Mouse (Mus musculus) kidney, embryonic 16.5 days (tissue): ENCODE measurements around the gene Stk40. TPM values are rescaled to one million over a fixed set of nuclear protein-coding genes. Genes with fewer than 3 reads are reported as not detected.
A peak's percentile ranks its signal among the peaks of the same experiment; 100 is the strongest.

Experiments used
- ATAC-seq: fragments of 200-750 bp; cut with Nextera tagmentation; 2 replicates; pipeline ENCODE4 v1.8.0; 2017; ENCODE audit warnings: moderate TSS enrichment; ENCODE audit not compliant: low FRiP score, low TSS enrichment
- H3K27ac ChIP-seq: fragments of 300-500 bp; sonication (generic); 2 replicates; pipeline ENCODE4 v1.5.1; 2014; ENCODE audit warnings: low read length
- H3K27me3 ChIP-seq: fragments of 300-500 bp; sonication (generic); 2 replicates; pipeline ENCODE4 v1.6.1; 2014; ENCODE audit warnings: low read length, control low read depth, mixed read lengths; ENCODE audit not compliant: insufficient read depth
- H3K36me3 ChIP-seq: fragments of 300-500 bp; sonication (generic); 2 replicates; pipeline ENCODE4 v1.6.1; 2014; ENCODE audit warnings: low read length, control low read depth, mixed read lengths; ENCODE audit not compliant: insufficient read depth
- H3K4me1 ChIP-seq: fragments of 300-500 bp; sonication (generic); 2 replicates; pipeline ENCODE4 v1.6.1; 2014; ENCODE audit warnings: low read length, control low read depth, mixed read lengths; ENCODE audit not compliant: insufficient read depth
- H3K4me2 ChIP-seq: fragments of 300-500 bp; sonication (generic); replicated peaks from 2 replicates; pipeline ENCODE4 v1.6.1; 2014; ENCODE audit warnings: low read depth, low read length
- H3K4me3 ChIP-seq: fragments of 300-500 bp; sonication (generic); 2 replicates; pipeline ENCODE4 v1.5.1; 2014; ENCODE audit warnings: mild to moderate bottlenecking, low read length
- H3K9ac ChIP-seq: fragments of 300-500 bp; sonication (generic); replicated peaks from 2 replicates; pipeline ENCODE4 v1.6.1; 2014; ENCODE audit warnings: low read length
- H3K9me3 ChIP-seq: fragments of 300-500 bp; sonication (generic); 2 replicates; pipeline ENCODE4 v1.6.1; 2016; ENCODE audit warnings: low read length, control low read depth
- WGBS: fragments of 180-500 bp; shearing (Covaris S2); extraction: QIAGEN DNeasy Blood & Tissue Kit; methylation state at CpG from one replicate; pipeline ENCODE4 v1.1.7; 2014; 5-methylcytosine and 5-hydroxymethylcytosine counted together
- polyA plus RNA-seq: library from polyadenylated mRNA; unstranded; fragments of >200 nt; fragmentation: Nextera tagmentation; extraction: Ambion mirVana; gene quantifications from 2 replicates; pipeline ENCODE4 v1.2.1, GENCODE M21; 2015

Gene Stk40
- polyA plus RNA-seq, 1 experiment from 2014 or later = 43.9 TPM

- H3K27me3 ChIP-seq = no peaks in the 10 kb centered on the region
- no peak overlapping the region for H3K4me3 ChIP-seq
- no peak for ATAC-seq
- WGBS = 90% methylated on average over 4 of the region's 4 CpGs
- H3K9me3 ChIP-seq = no peaks in the 10 kb centered on the region
- H3K4me1 ChIP-seq = peaks cover 37% of the 10 kb centered on the region
- no peak overlapping the region for H3K4me2 ChIP-seq
- H3K27ac ChIP-seq = no peak overlapping the region
- no peak overlapping the region for H3K9ac ChIP-seq
- H3K36me3 ChIP-seq = peaks cover 45% of the 10 kb centered on the region
Observed at GRCm38 (mm10) chr4:126134639-126135038, 30.9 kb downstream of the Stk40 start.

DNA sequence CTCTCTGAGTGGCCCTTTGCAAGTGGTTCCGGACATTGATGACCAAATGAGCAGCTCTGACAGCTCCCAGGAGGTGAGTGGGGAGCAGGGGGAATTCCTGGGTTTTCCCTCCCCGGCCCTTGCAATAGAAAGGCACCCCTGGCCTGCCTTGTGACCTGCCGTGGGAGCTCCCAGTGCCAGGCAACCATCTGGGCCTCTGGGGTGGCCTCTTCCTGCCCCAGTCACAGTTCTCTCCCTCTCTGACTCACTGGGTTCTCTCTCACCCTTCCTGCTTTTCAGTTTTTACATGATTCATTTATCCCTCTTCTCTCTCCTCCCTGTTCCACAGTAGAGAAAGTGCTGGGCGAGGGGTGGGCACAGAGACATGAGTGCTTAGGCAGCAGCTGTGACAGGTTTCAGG is 34.0 kb downstream of the Stk40 start:
- Histone ChIP-seq H3K36me3 (peaks cover 46% of the 10 kb centered on the region), H3K4me2 (no peak overlapping the region), H3K4me3 (no peak overlapping the region), H3K27me3 (no peaks in the 10 kb centered on the region), H3K9ac (no peak overlapping the region), H3K27ac (no peak overlapping the region), H3K9me3 (no peaks in the 10 kb centered on the region), H3K4me1 (peaks cover 17% of the 10 kb centered on the region)
- WGBS = 86% methylated on average over 4 of the region's 4 CpGs
- ATAC-seq = no peak

DNA sequence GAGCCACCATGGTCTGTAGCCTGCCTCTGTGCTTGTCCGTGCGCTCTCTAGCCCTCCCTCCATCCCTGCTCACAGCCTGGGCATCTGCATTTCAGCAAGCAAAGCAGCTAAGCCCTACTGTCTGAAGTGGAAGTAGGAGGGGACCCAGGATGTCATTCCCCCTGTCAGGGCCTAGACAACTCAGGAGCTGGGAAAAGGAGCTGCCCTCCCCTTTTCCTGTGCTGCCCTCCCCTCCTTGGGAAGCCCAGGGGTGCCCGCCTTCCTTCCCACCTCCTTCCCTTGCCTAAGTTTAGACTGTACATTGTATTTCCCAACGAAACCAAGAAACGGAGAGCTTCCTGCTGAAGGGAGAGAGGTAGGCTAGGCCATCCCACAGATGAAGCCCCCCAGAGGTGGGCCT is 37.3 kb downstream of the Stk40 start:
- 59% methylated on average over 5 of the region's 5 CpGs for WGBS
- H3K4me1 ChIP-seq = peaks cover 23% of the 10 kb centered on the region
- no peaks in the 10 kb centered on the region for H3K9me3 ChIP-seq
- peaks cover 36% of the 10 kb centered on the region for H3K36me3 ChIP-seq
- peak overlapping the region; percentile 73 for H3K27ac ChIP-seq
- no peak overlapping the region for H3K4me3 ChIP-seq
- no peak overlapping the region for H3K4me2 ChIP-seq
- no peaks in the 10 kb centered on the region for H3K27me3 ChIP-seq
- peak overlapping the region; percentile 29; the same call in 1 of the 2 replicates for H3K9ac ChIP-seq
- no peak for ATAC-seq

DNA sequence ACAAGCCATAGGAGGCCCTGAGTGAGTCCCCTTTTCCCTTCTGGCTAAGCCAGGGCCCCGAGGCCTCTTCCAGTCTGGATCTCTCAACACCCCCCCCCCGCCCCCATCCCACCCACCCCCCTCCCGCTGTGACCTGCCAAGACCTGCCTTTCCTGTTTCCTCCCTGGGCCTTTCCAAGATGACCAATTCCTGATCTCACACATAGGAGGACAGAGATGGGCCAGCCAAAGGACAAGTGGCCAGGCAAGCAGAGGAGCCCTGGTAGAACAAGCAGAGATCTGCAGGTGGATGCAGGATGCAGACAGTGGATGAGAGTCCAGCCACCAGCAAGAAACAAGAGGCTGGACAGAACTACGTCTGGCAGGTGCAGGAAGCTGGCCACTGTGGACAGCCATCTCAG is 41.6 kb downstream of the Stk40 start:
- ATAC-seq = no peak
- no peaks in the 10 kb centered on the region for H3K27me3 ChIP-seq
- no peaks in the 10 kb centered on the region for H3K9me3 ChIP-seq
- no peaks in the 10 kb centered on the region for H3K36me3 ChIP-seq
- H3K4me3 ChIP-seq = no peak overlapping the region
- 29% methylated on average over 4 of the region's 4 CpGs for whole genome bisulfite sequencing
- H3K4me2 ChIP-seq = no peak overlapping the region
- no peak overlapping the region for H3K9ac ChIP-seq
- H3K27ac ChIP-seq = no peak overlapping the region
- H3K4me1 ChIP-seq = peaks cover 52% of the 10 kb centered on the region

DNA sequence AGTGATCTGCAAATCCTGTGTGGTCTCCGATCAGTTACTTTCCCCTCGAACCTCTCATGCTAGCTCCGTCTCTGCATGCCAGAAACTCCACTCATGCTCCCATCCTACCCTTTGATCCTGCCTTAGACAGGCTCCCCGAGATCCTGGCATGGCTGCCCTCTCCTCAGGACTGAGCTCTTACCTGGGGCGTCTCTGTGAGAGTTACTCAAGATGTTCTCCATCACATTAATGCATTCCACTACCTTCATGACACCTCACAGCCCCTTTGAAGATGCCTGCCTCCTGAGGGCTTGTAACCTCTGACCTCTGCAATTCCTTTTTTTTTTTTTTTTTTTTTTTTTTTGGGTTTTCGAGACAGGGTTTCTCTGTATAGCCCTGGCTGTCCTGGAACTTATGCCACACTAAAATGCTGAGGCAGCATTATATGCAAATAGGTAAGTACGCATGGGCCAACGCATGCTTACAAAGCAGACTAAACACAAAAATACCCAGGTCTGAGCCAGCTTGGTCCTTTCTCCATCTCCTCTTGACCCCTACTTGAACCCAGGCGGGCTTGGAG is 43.3 kb downstream of the Stk40 start:
- H3K4me3 ChIP-seq = peak overlapping the region; percentile 75; the same call in 1 of the 2 replicates
- H3K27me3 ChIP-seq = no peaks in the 10 kb centered on the region
- H3K9me3 ChIP-seq = no peaks in the 10 kb centered on the region
- peak overlapping the region; percentile 95 for H3K27ac ChIP-seq
- 20% methylated on average over 9 of the region's 9 CpGs for WGBS
- H3K36me3 ChIP-seq = peaks cover 3% of the 10 kb centered on the region; the same call in 1 of the 2 replicates
- H3K4me1 ChIP-seq = peaks cover 56% of the 10 kb centered on the region
- H3K9ac ChIP-seq = peak overlapping the region; percentile 89; the same call in 1 of the 2 replicates
- peak overlapping the region; percentile 76 for H3K4me2 ChIP-seq
- ATAC-seq = no peak

GRCm38 (mm10) chr4:126147533-126148160 is 43.9 kb downstream of the Stk40 start, which contains the start of gene Eva1b:
Gene Eva1b (plus strand): TSS chr4:126147744.
- H3K4me1 ChIP-seq = peaks cover 56% of the 10 kb centered on the region
- H3K4me3 ChIP-seq = peak within 1 kb of the TSS; percentile 75
- no peaks in the 10 kb centered on the region for H3K27me3 ChIP-seq
- peak within 1 kb of the TSS; percentile 76 for H3K4me2 ChIP-seq
- H3K9me3 ChIP-seq = no peaks in the 10 kb centered on the region
- H3K36me3 ChIP-seq = peaks cover 7% of the 10 kb centered on the region; the same call in 1 of the 2 replicates
- ATAC-seq = peak; percentile 92
- H3K9ac ChIP-seq = peak within 1 kb of the TSS; percentile 89
- WGBS = 5% methylated on average over 24 of the region's 24 CpGs
- peak within 1 kb of the TSS; percentile 95 for H3K27ac ChIP-seq

GRCm38 (mm10) chr4:126148161-126148961 is 44.6 kb downstream of the Stk40 start:
- under 1% methylated on average over 44 of the region's 67 CpGs for WGBS
- Histone ChIP-seq H3K9ac (peak overlapping the region; percentile 89), H3K4me1 (peaks cover 56% of the 10 kb centered on the region), H3K4me2 (peak overlapping the region; percentile 76), H3K36me3 (peaks cover 7% of the 10 kb centered on the region; the same call in 1 of the 2 replicates), H3K9me3 (no peaks in the 10 kb centered on the region), H3K4me3 (peak overlapping the region; percentile 75), H3K27ac (peak overlapping the region; percentile 95), H3K27me3 (no peaks in the 10 kb centered on the region)
- ATAC-seq = peak; percentile 66

DNA sequence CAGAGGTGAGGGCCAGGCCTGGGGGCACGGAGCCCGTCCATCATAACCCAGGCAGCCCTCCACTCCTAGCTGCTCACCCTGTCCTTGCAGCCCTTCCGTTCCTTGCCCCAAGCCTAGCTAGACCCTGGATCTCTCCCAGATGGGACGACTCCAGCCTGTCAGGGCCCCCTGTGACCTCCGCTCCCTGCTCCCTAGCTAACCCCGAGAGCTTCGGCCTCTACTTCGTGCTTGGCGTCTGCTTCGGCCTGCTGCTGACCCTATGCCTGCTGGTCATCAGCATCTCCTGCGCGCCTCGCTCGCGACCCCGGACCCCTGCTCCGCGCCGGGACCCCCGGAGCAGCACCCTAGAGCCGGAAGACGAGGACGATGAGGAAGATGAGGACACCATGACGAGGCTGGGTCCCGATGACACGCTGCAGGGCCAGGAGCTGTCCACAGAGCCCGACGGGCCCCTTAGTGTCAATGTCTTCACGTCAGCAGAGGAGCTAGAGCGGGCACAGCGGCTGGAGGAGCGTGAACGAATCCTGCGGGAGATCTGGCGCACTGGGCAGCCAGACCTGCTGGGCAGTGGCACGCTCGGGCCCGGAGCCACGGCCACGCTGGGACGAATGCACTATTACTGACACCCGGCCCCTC is 45.4 kb downstream of the Stk40 start:
- Histone ChIP-seq H3K27me3 (no peaks in the 10 kb centered on the region), H3K9ac (peak overlapping the region; percentile 89), H3K4me3 (peak overlapping the region; percentile 75), H3K36me3 (peaks cover 7% of the 10 kb centered on the region; the same call in 1 of the 2 replicates), H3K27ac (peak overlapping the region; percentile 95), H3K4me1 (peaks cover 56% of the 10 kb centered on the region), H3K9me3 (no peaks in the 10 kb centered on the region), H3K4me2 (peak overlapping the region; percentile 76)
- peak; percentile 1; the same call in 1 of the 2 replicates for ATAC-seq
- WGBS = 7% methylated on average over 42 of the region's 42 CpGs

GRCm38 (mm10) chr4:126149798-126150197 is 46.0 kb downstream of the Stk40 start:
- peak overlapping the region; percentile 95 for H3K27ac ChIP-seq
- 3% methylated on average over 10 of the region's 10 CpGs for WGBS
- peaks cover 10% of the 10 kb centered on the region; the same call in 1 of the 2 replicates for H3K36me3 ChIP-seq
- H3K4me3 ChIP-seq = peak overlapping the region; percentile 75
- H3K27me3 ChIP-seq = no peaks in the 10 kb centered on the region
- H3K4me1 ChIP-seq = peaks cover 56% of the 10 kb centered on the region
- peak; percentile 2; the same call in 1 of the 2 replicates for ATAC-seq
- H3K9ac ChIP-seq = peak overlapping the region; percentile 89
- H3K4me2 ChIP-seq = peak overlapping the region; percentile 76
- H3K9me3 ChIP-seq = no peaks in the 10 kb centered on the region
